In genomic region chr14:77441541-77441940, GRCm38 (mm10) we compare ENCODE assay signal across 25 mouse cellular contexts.
DNase-seq lines count a peak whose midpoint lies in the region; ATAC-seq lines count a peak whose summit lies in the region.
"Had no signal": no experiment of that assay in that cellular context is flagged by ENCODE, and none has a peak within 500 bp of the region (broad histone marks: within the 10 kb centered on the region; RNA-seq: fewer than 3 reads in every experiment).

No protein-coding gene starts in this region.

- H3K36me3 ChIP-seq in forebrain, embryonic 14.5 days (ENCODE audit: control insufficient read depth, insufficient read depth, low read length): 0 out of 2 replicates have a peak, but pooled peaks cover 4% of the 10 kb centered on the region
- H3K36me3 ChIP-seq in forebrain, embryonic 12.5 days (replicated peaks): no peaks in the 10 kb centered on the region
- H3K36me3 ChIP-seq: embryonic facial prominence, embryonic 10.5 days; forebrain, embryonic 10.5 days; heart, embryonic 13.5 days; limb, embryonic 13.5 days; liver, embryonic 12.5 days; midbrain, embryonic 10.5 days had no signal

- no peak for ATAC-seq in forebrain, embryonic 14.5 days
- ATAC-seq in forebrain, embryonic 12.5 days (ENCODE audit: low FRiP score): no peak
- ATAC-seq in erythroid progenitor cell, adult 5-6 weeks (replicated peaks; ENCODE audit: low FRiP score, poor library complexity, severe bottlenecking): no peak
- ATAC-seq: liver, embryonic 12.5 days; midbrain, embryonic 16.5 days had no signal

- no peaks in the 10 kb centered on the region for H3K9me3 ChIP-seq in forebrain, embryonic 14.5 days (replicated peaks; ENCODE audit: control insufficient read depth, low read length)
- no peaks in the 10 kb centered on the region for H3K9me3 ChIP-seq in forebrain, embryonic 12.5 days
- H3K9me3 ChIP-seq: embryonic facial prominence, embryonic 10.5 days; forebrain, embryonic 10.5 days; heart, embryonic 13.5 days; limb, embryonic 13.5 days; liver, embryonic 12.5 days; midbrain, embryonic 10.5 days; neural tube, embryonic 13.5 days had no signal

- no peaks in the 10 kb centered on the region for H3K4me1 ChIP-seq in forebrain, embryonic 14.5 days (ENCODE audit: control insufficient read depth, insufficient read depth, low read length)
- H3K4me1 ChIP-seq in forebrain, embryonic 12.5 days: no peaks in the 10 kb centered on the region
- H3K4me1 ChIP-seq: embryonic facial prominence, embryonic 10.5 days; forebrain, embryonic 10.5 days; heart, embryonic 13.5 days; limb, embryonic 13.5 days; liver, embryonic 12.5 days; midbrain, embryonic 10.5 days; neural tube, embryonic 13.5 days had no signal

- 89% methylated on average over 6 of the region's 6 CpGs for WGBS in forebrain, embryonic 14.5 days
- WGBS in forebrain, embryonic 12.5 days: 92% methylated on average over 6 of the region's 6 CpGs

- no peaks in the 10 kb centered on the region for H3K27me3 ChIP-seq in forebrain, embryonic 14.5 days (replicated peaks; ENCODE audit: control insufficient read depth, insufficient read depth, low read length)
- H3K27me3 ChIP-seq in forebrain, embryonic 12.5 days: no peaks in the 10 kb centered on the region
- H3K27me3 ChIP-seq: heart, embryonic 13.5 days; limb, embryonic 13.5 days; liver, embryonic 12.5 days; neural tube, embryonic 13.5 days had no signal

- no peak overlapping the region for H3K4me2 ChIP-seq in forebrain, embryonic 14.5 days (ENCODE audit: low read length)
- H3K4me2 ChIP-seq in forebrain, embryonic 12.5 days: no peak overlapping the region
- H3K4me2 ChIP-seq: heart, embryonic 13.5 days; limb, embryonic 13.5 days; liver, embryonic 12.5 days; neural tube, embryonic 13.5 days had no signal

- peak; percentile 7 for DNase-seq in forebrain, embryonic 14.5 days (ENCODE audit: low spot score)
- peak; percentile 47 for DNase-seq in layer of hippocampus, adult 11-12 months (ENCODE audit: low spot score)
- DNase-seq in layer of hippocampus, postnatal 25 days (ENCODE audit: extremely low spot score in 1 of 2, low spot score in 1 of 2): no peak
- peak; percentile 74 for DNase-seq in layer of hippocampus, adult 9-11 months
- DNase-seq in c-Kit-positive CD71-positive TER-119-positive erythroid progenitor cells, embryonic 14.5 days (ENCODE audit: low spot score): no peak
- DNase-seq: adrenal gland, adult 2 months; heart, adult 18-20 months; heart, postnatal 14 days; kidney, adult 2 months; kidney, postnatal 10 days; retina, postnatal 1 day; right cerebral cortex, postnatal 25 days; spleen, adult 18-20 months; thymus, postnatal 14 days had no signal

- H3K4me3 ChIP-seq in forebrain, embryonic 14.5 days (ENCODE audit: low read depth, low read length): no peak overlapping the region
- H3K4me3 ChIP-seq in forebrain, embryonic 12.5 days (replicated peaks): no peak overlapping the region
- H3K4me3 ChIP-seq: embryonic facial prominence, embryonic 10.5 days; forebrain, embryonic 10.5 days; heart, embryonic 13.5 days; limb, embryonic 13.5 days; liver, embryonic 12.5 days; midbrain, embryonic 10.5 days; myocyte; neural tube, embryonic 13.5 days had no signal

- H3K27ac ChIP-seq in forebrain, embryonic 14.5 days (ENCODE audit: low read depth, low read length): no peak overlapping the region
- no peak overlapping the region for H3K27ac ChIP-seq in forebrain, embryonic 12.5 days
- H3K27ac ChIP-seq: embryonic facial prominence, embryonic 10.5 days; forebrain, embryonic 10.5 days; heart, embryonic 13.5 days; limb, embryonic 13.5 days; liver, embryonic 12.5 days; midbrain, embryonic 10.5 days; neural tube, embryonic 13.5 days had no signal

- no peak overlapping the region for H3K9ac ChIP-seq in forebrain, embryonic 14.5 days (ENCODE audit: low read length)
- H3K9ac ChIP-seq in forebrain, embryonic 12.5 days: no peak overlapping the region
- H3K9ac ChIP-seq: heart, embryonic 13.5 days; limb, embryonic 13.5 days; liver, embryonic 12.5 days; neural tube, embryonic 13.5 days had no signal

Comparison
In these comparisons a context has a peak if more than half of its experiments do, and no peak if none do; other contexts are left out.
1. DNase-seq: peak in forebrain, embryonic 14.5 days (single experiment), layer of hippocampus, adult 11-12 months (single experiment) and layer of hippocampus, adult 9-11 months (single experiment); none in layer of hippocampus, postnatal 25 days (0 of 2) and c-Kit-positive CD71-positive TER-119-positive erythroid progenitor cells, embryonic 14.5 days (single experiment).